Mouse (Mus musculus) hindbrain, embryonic 15.5 days (tissue): ENCODE data around the gene Gm49601. TPM values are rescaled to one million over a fixed set of nuclear protein-coding genes. Genes with fewer than 3 reads are reported as not detected.

Experiments used
- ATAC-seq: fragments of 200-750 bp; cut with Nextera tagmentation; 2 replicates; pipeline ENCODE4 v1.8.0; 2017; ENCODE audit warnings: low read depth, moderate number of reproducible peaks, moderate TSS enrichment; ENCODE audit not compliant: low FRiP score
- H3K27ac ChIP-seq: fragments of 300-500 bp; sonication (generic); replicated peaks from 2 replicates; pipeline ENCODE4 v1.5.1; 2015; ENCODE audit warnings: mild to moderate bottlenecking, inconsistent platforms
- H3K27me3 ChIP-seq: fragments of 300-500 bp; sonication (generic); 2 replicates; pipeline ENCODE4 v1.6.1; 2015; ENCODE audit warnings: control low read depth, inconsistent platforms
- H3K36me3 ChIP-seq: fragments of 300-500 bp; sonication (generic); 2 replicates; pipeline ENCODE4 v1.6.1; 2015; ENCODE audit warnings: control low read depth, inconsistent platforms
- H3K4me1 ChIP-seq: fragments of 300-500 bp; sonication (generic); replicated peaks from 2 replicates; pipeline ENCODE4 v1.6.1; 2015; ENCODE audit warnings: control low read depth, inconsistent platforms
- H3K4me2 ChIP-seq: fragments of 300-500 bp; sonication (generic); 2 replicates; pipeline ENCODE4 v1.6.1; 2015; ENCODE audit warnings: moderate library complexity, mild to moderate bottlenecking, inconsistent platforms
- H3K4me3 ChIP-seq: fragments of 300-500 bp; sonication (generic); 2 replicates; pipeline ENCODE4 v1.5.1; 2015; ENCODE audit warnings: mild to moderate bottlenecking, inconsistent platforms
- H3K9ac ChIP-seq: fragments of 300-500 bp; sonication (generic); 2 replicates; pipeline ENCODE4 v1.6.1; 2015; ENCODE audit warnings: inconsistent platforms
- H3K9me3 ChIP-seq: fragments of 300-500 bp; sonication (generic); 2 replicates; pipeline ENCODE4 v1.6.1; 2016; ENCODE audit warnings: control low read depth, inconsistent platforms
- WGBS: fragments of 180-500 bp; shearing (Covaris S2); methylation state at CpG from one replicate; pipeline ENCODE4 v1.1.7; 2015; 5-methylcytosine and 5-hydroxymethylcytosine counted together
- polyA plus RNA-seq: library from polyadenylated mRNA; unstranded; fragments of >200 nt; fragmentation: Nextera tagmentation; extraction: Ambion mirVana; gene quantifications from 2 replicates; pipeline ENCODE4 v1.2.1, GENCODE M21; 2015

The Gm49601 gene
- polyA plus RNA-seq, 1 experiment from 2014 or later: 18.8 TPM

DNA sequence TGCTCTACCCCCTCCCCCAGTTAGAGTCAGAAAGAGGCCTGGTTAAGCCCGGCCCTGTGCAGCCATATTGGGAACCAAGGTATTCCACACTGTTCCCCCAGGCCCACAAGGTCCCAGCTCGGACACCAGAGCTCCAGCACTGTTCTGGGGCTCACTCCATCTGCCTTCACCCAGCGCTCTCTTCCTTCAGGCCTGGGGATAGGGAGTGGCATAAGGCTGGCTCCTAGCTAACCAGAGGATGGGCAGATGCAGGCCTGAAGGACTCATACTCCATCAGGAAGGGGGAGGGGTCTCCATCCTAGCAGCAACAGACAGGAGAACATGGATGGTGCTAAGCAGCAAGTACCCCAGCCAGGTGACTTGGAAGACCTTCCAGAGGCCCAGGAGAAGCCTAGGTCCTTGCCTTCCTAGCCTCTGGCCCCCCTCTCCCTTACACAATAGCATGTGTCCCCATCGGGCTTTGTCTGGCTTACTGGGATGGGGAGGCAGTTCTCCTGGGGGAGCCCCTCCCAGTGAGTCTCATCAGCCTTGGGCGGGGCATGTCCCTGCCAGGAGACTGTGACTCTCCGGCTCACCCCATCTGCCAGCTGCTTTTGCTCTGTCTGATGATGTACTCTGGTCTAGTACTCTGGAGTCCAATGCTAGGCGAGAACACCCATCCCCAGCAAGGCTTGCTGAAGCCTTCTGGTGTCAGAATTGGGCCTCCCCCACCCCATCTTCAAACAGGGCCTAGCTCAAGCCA is 2.1 kb upstream of the Gm49601 start:
- H3K27ac ChIP-seq: peak overlapping the region; percentile 89
- H3K9me3 ChIP-seq: no peaks in the 10 kb centered on the region
- H3K36me3 ChIP-seq: peaks cover 18% of the 10 kb centered on the region
- H3K4me2 ChIP-seq: peak overlapping the region; percentile 96
- peaks cover 25% of the 10 kb centered on the region for H3K27me3 ChIP-seq
- 27% methylated on average over 7 of the region's 7 CpGs for WGBS
- ATAC-seq: peak; percentile 2; the same call in 1 of the 2 replicates
- peak overlapping the region; percentile 87 for H3K9ac ChIP-seq
- peak overlapping the region; percentile 84 for H3K4me3 ChIP-seq
- H3K4me1 ChIP-seq: peaks cover 42% of the 10 kb centered on the region

DNA sequence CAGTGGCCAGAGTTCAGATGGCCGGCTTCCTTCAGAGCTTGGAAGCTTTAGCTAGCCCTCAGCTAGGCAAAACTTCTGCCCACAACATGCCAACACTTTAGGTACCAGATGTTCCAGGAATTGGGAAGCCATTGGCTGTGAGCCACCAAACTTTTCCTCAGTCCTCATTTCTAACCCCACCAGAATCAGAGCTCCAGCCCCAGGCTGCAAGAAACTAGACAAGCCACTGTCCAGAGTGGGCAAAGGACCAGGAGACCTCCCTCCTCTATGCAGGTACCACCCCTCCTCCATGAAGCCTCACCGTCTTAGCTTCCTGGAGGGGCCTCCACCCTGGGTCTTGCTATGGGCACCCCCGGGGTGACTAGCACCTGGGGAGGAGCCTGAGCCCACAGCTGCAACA is 936 bp upstream of the Gm49601 start:
- Histone ChIP-seq H3K9ac (no peak overlapping the region), H3K27ac (no peak overlapping the region), H3K4me1 (peaks cover 42% of the 10 kb centered on the region), H3K9me3 (no peaks in the 10 kb centered on the region), H3K27me3 (peaks cover 37% of the 10 kb centered on the region), H3K4me2 (peak overlapping the region; percentile 96), H3K36me3 (peaks cover 30% of the 10 kb centered on the region), H3K4me3 (peak overlapping the region; percentile 84)
- 42% methylated on average over 3 of the region's 3 CpGs for WGBS
- ATAC-seq: no peak

DNA sequence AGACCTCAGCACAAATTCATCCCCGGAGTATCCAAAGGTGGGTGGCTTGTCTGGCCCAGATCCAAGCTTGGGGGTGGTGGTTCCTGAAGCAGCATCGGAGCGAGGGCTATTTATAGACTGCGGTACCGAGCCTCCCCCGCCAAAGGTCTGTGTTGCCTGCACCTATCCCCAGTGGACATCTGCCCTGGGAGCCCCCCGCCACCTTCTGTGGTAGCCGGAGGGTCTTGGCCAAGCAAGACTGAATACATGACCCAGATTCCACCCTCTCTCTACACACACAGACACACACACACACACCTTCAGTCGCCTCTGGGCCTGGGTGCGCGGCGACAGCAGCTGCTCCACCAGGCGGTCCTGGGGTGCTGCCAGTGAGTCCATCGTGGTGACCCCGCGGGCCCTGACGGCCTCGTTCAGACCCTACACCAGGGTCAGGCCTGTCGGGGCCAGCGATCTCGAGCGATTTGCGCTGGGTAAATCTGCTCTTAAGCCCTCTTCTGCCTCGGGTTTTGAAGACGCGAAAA is 376 bp downstream of the Gm49601 start:
- 12% methylated on average over 26 of the region's 26 CpGs for WGBS
- peaks cover 32% of the 10 kb centered on the region for H3K36me3 ChIP-seq
- peaks cover 52% of the 10 kb centered on the region for H3K4me1 ChIP-seq
- H3K27ac ChIP-seq: no peak overlapping the region
- peak overlapping the region; percentile 96 for H3K4me2 ChIP-seq
- peak overlapping the region; percentile 84 for H3K4me3 ChIP-seq
- peak overlapping the region; percentile 46 for H3K9ac ChIP-seq
- peaks cover 50% of the 10 kb centered on the region for H3K27me3 ChIP-seq
- ATAC-seq: no peak
- no peaks in the 10 kb centered on the region for H3K9me3 ChIP-seq

DNA sequence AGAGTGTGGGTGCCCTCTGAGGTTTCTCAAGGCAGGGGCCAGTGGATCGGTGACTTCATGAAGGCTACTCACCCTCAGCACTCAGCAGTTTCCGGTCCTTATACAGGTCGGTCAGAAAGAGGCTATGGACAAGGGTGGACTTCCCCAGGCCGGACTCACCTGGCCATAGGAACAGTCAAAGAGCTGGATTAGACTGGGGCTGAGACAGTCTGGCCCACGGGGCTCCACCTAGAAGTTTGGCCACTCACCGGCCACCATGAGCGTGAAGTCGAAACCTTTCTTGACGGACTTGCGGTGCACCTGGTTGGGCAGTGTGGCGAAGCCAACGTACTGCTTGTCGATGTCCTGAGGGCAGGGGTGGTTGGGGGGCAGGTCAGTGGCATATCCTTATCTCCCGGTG is 1.1 kb downstream of the Gm49601 start:
- WGBS: 47% methylated on average over 14 of the region's 14 CpGs
- Histone ChIP-seq H3K27me3 (peaks cover 57% of the 10 kb centered on the region), H3K4me2 (no peak overlapping the region), H3K36me3 (peaks cover 32% of the 10 kb centered on the region), H3K9ac (no peak overlapping the region), H3K4me3 (no peak overlapping the region), H3K9me3 (no peaks in the 10 kb centered on the region), H3K27ac (no peak overlapping the region), H3K4me1 (peaks cover 53% of the 10 kb centered on the region)
- ATAC-seq: no peak

DNA sequence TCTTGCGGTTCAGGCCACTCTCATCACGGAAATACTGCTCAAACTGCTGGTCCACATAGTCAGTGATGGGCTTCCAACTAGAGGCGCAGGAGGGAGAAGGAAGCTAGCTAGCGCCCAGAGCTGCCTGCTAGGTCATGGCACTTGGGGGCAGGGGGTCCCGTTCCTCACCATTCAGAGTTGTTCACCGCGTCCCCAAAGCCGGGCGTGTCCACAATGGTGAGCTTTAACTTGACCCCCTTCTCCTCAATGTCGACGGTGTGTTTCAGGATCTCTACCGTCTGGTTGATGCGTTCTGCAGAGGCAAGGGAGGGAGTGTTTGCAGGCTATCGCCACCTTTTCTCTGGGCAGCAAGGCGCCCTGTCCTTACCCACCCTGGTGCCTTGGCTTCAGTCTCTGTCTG is 1.6 kb downstream of the Gm49601 start:
- H3K36me3 ChIP-seq: peaks cover 32% of the 10 kb centered on the region
- WGBS: 38% methylated on average over 15 of the region's 15 CpGs
- H3K4me1 ChIP-seq: peaks cover 53% of the 10 kb centered on the region
- H3K4me3 ChIP-seq: no peak overlapping the region
- no peaks in the 10 kb centered on the region for H3K9me3 ChIP-seq
- no peak overlapping the region for H3K27ac ChIP-seq
- no peak overlapping the region for H3K4me2 ChIP-seq
- H3K9ac ChIP-seq: no peak overlapping the region
- ATAC-seq: no peak
- peaks cover 61% of the 10 kb centered on the region for H3K27me3 ChIP-seq

DNA sequence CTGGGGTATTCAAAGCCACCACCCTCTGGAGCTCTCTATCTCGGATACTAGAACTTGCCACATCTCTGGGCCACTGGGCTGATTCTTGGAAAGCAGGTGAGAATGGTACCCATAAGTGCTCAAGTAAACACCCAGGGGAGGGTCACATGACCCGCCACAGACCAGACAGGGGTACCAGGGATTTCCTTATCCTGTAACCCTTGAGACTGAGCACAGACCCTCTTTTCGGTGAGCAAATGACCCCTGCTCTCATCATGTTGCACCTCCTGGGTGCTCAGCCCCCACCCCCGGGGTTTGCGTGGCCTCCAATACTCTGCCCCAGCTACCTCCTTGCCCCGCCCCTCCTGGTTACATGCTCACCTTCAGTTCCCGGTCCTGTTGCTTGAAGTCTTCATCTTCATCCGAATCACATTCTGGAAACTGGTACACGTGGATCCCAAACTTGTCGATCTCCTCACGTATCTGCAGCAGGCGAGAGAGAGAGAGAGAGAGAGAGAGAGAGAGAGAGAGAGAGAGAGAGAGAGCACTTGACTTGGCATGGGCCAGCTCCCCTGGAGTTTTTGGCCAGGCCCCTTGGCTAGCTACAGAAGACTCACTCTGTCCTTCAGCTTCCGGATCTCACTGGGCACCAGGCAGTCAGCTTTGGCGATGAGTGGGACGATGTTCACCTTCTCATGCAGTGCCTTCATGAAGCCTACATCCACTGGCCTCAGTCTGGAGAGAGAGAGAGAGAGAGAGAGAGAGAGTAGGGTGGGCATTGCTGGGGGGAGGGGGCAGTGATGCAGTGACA is 2.3 kb downstream of the Gm49601 start:
- Histone ChIP-seq H3K9me3 (no peaks in the 10 kb centered on the region), H3K36me3 (peaks cover 32% of the 10 kb centered on the region), H3K9ac (no peak overlapping the region), H3K27me3 (peaks cover 68% of the 10 kb centered on the region), H3K27ac (no peak overlapping the region), H3K4me2 (no peak overlapping the region), H3K4me3 (no peak overlapping the region), H3K4me1 (peaks cover 52% of the 10 kb centered on the region)
- no peak for ATAC-seq
- WGBS: 39% methylated on average over 15 of the region's 15 CpGs

DNA sequence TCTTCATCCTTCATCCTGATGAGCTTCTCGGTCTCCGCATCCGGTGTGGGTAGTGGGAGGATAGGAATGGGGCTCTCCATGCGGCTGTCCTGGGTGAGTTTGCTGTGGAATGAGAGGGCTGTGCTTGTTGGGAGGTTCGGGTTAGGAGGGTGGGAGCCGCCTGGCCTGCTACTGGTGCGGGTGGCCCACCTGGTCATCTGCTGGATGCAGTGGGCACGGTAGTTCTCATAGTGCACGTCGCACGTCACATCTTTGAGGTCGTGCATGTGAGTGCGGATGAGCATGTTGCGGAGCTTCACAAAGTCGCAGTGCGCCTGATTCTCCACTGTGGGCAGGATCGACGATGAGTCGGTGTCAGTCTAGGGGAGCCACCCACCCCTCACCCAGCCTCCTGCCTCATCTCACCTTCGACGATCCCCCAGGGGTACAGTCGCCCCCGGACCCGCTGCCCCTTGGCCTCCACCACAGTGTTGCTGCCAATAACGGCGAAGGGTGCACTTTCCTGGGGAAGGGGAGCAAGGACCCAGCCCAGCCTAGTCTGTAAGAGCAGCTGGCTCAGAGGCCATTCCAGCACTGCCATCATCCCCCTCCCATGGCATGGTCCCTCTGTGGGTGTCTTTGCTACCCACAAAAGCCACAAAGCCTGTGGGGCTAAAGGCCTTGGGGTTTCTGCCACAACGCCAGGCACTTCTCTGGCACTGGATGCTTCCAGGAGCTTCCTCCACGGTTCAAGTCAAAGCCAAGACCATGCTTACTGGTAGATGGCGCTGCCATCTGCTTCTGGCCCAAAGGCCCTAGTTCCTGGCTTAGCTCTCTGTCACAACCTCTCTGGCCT is 3.1 kb downstream of the Gm49601 start:
- Histone ChIP-seq H3K4me2 (no peak overlapping the region), H3K4me3 (no peak overlapping the region), H3K4me1 (peaks cover 44% of the 10 kb centered on the region), H3K27me3 (peaks cover 76% of the 10 kb centered on the region), H3K9ac (no peak overlapping the region), H3K36me3 (peaks cover 32% of the 10 kb centered on the region), H3K9me3 (no peaks in the 10 kb centered on the region), H3K27ac (no peak overlapping the region)
- ATAC-seq: no peak
- 41% methylated on average over 29 of the region's 29 CpGs for WGBS

DNA sequence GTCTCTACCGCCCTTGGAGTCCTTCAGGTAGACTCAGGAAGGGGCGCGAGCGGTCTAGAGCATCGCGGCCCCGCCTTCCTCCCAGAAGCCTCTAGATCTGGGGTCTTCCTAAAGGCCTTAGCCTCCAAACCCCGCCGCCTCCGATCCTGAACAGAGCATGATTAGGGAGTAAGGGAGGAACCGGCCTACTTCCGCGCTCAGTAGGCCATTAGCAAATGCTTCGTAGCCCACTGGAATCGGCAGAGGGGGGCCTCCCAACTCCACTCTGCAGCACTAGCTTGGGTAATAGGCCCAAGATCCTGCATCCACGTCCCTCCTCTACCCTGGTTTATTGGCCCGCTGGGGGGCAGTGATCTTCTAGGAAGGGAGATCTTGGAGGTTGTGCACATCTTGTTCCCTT is 4.2 kb downstream of the Gm49601 start, which contains the start of gene Gp1bb:
Gene Gp1bb, minus strand, starts transcription at position 385 of the 400 bp plus-strand sequence.
- Histone ChIP-seq H3K9ac (peak within 1 kb of the TSS; percentile 26; the same call in 1 of the 2 replicates), H3K27me3 (peaks cover 80% of the 10 kb centered on the region), H3K4me2 (peak within 1 kb of the TSS; percentile 72), H3K4me1 (peaks cover 38% of the 10 kb centered on the region), H3K9me3 (no peaks in the 10 kb centered on the region), H3K36me3 (peaks cover 32% of the 10 kb centered on the region), H3K27ac (no peak within 1 kb of the TSS), H3K4me3 (peak within 1 kb of the TSS; percentile 33)
- WGBS: 21% methylated on average over 17 of the region's 17 CpGs
- no peak for ATAC-seq

DNA sequence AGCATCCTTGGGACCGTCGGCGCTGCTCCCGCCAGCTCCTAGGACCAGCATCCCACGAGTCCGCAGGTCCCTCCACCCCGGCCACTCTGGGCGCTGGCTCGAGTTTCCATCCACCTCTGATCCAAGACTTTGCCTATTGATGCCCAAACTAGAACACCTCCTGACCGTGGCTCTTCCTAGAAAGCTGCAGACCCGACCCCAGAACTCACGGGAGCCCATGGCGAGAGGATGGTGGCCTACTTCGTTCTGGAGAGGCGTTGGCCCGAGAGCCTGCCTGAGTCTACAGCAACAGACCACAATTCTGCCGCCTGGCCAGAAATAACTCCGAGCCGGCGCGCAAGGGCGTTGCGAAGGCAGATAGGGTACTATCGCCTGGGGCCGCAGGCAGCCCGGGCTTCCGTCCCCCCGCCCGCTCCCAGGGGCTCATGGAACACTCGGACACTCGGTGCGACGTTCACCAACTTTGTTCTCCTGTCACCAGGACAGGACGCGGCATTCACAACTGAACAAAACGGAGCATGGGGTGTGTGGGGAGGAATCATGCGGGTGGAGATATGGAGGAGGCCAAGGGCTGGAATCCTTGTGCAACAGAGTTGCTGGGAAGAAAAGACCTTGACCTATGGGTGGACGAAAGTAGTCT is 4.7 kb downstream of the Gm49601 start:
- Histone ChIP-seq H3K4me3 (peak overlapping the region; percentile 33), H3K36me3 (peaks cover 32% of the 10 kb centered on the region), H3K9me3 (no peaks in the 10 kb centered on the region), H3K4me1 (peaks cover 35% of the 10 kb centered on the region), H3K27me3 (peaks cover 86% of the 10 kb centered on the region), H3K9ac (peak overlapping the region; percentile 26; the same call in 1 of the 2 replicates), H3K4me2 (peak overlapping the region; percentile 72), H3K27ac (no peak overlapping the region)
- 10% methylated on average over 38 of the region's 38 CpGs for WGBS
- ATAC-seq: no peak

DNA sequence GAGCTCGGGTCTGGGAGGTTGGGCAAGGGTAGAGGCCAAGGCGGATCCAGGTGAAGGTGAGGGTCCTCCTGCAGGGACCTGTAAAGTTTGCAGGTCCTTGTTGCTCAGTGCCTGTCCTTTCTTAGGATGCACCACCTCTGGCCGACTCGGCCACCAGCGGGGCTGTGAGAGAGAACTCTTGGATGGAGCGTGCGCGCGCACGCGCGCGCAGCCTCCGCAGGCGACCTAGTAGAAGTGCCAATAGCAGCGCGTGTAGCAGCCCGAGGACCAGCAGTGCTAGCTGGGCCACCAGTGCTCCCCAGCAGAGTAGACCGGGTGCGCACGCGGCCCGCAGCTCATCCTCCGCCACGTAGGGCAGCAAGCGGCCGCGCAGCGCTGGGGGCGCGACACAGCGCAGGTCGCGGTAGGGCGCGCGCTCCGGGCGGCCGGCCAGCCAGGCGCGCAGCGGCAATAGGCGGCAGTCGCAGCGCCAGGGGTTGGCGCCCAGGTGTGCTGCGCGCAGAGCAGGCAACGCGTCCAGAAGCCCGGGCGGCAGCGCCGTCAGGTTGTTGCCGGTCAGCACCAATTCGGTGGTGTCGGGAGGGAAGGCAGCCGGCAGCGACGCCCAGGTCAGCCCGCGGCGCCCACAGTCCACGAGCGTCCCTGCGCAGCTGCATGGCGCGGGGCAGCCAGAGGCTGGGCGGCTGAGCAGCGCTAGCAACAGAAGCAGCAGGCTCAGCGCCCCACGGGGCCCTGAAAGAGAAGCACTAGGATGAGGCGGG is 5.4 kb downstream of the Gm49601 start:
- H3K36me3 ChIP-seq: peaks cover 32% of the 10 kb centered on the region

More for the DNA sequence above, 5.4 kb downstream of the Gm49601 start:
- peak; percentile 13; the same call in 1 of the 2 replicates for ATAC-seq
- H3K27ac ChIP-seq: no peak overlapping the region
- 3% methylated on average over 74 of the region's 74 CpGs for WGBS
- peaks cover 28% of the 10 kb centered on the region for H3K4me1 ChIP-seq
- peak overlapping the region; percentile 72 for H3K4me2 ChIP-seq
- H3K27me3 ChIP-seq: peaks cover 87% of the 10 kb centered on the region
- peak overlapping the region; percentile 26 for H3K9ac ChIP-seq
- H3K4me3 ChIP-seq: peak overlapping the region; percentile 33
- H3K9me3 ChIP-seq: no peaks in the 10 kb centered on the region
